Mouse (Mus musculus) left cerebral cortex, adult 11 months (tissue): ENCODE measurements around the gene Aox1.

Experiments
- DNase-seq: peaks from one replicate; pipeline ENCODE4 v3.0.0; 2022; ENCODE audit warnings: low spot score

Gene Aox1

GRCm38 (mm10) chr1:58110241-58110640, 80.5 kb downstream of the Aox1 start:
- DNase-seq: no peak

DNA sequence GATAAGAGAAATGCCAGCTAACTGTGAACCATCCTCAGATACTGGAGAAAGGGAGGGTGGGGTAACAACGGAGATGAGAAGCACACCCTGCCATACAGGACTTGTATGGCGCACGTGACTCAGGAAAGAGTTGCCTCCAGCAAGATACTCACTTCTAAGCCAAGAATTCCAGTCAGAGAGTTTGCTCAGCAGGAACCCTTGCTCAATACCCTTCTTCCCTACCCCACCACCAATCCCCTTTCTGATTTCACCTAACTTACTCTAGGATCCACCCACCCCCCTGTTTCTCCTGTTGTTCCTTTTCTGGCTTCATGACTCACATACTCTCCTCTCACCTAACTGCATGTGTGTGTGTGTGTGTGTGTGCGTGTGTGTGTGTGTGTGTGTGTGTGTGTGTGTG, 81.6 kb downstream of the Aox1 start:
- no peak for DNase-seq

- DNase-seq: peak; percentile 63
Measured at GRCm38 (mm10) chr1:58112880-58113279, 83.1 kb downstream of the Aox1 start, which contains the start of gene Aox3. Gene Aox3 (plus strand): TSS chr1:58113130.

DNA sequence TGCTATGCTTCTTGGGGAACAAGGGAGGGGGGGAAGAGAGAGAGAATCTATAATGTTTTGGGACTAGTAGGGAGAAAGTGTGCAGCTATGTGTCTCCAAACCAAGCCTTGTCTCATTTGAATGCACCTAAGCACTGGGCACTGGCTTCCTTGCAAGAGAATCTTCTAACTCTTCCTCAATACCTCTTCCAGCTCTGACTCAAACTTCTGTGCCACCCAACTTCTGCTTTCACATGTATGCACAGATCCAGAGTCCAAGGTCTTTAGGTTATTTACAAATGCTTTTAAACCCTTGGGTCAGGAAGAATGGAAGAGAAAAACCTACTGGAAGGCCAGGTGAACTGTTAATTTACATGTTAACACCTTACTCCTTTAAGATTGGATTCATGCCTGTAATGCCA, 83.7 kb downstream of the Aox1 start:
- no peak for DNase-seq

DNA sequence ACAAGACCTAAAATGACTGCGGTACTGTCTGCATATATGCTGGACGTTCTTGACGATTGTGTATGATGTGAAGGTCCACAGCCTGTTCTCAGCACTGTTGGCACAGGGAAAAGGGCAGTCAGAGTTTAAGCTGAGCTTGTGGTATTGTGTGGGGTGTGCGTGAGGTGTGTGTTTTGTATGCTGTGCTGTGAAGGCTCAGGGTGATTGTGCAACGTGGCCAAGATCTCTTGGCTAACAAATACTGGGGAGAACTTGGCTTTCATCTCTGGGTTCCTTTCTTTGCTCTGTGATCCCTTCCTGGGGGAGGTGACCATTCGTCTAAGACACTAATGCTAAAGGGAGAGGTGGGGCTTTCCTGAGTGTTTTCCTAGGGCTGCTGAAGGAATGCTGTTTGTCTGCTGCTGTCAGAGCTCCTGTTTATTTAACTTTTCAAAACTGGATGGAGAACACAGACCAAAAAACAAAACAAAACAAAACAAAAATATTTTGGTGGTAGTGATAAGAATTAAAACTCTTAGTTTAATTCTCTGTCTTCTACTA, 84.4 kb downstream of the Aox1 start:
- no peak for DNase-seq

DNA sequence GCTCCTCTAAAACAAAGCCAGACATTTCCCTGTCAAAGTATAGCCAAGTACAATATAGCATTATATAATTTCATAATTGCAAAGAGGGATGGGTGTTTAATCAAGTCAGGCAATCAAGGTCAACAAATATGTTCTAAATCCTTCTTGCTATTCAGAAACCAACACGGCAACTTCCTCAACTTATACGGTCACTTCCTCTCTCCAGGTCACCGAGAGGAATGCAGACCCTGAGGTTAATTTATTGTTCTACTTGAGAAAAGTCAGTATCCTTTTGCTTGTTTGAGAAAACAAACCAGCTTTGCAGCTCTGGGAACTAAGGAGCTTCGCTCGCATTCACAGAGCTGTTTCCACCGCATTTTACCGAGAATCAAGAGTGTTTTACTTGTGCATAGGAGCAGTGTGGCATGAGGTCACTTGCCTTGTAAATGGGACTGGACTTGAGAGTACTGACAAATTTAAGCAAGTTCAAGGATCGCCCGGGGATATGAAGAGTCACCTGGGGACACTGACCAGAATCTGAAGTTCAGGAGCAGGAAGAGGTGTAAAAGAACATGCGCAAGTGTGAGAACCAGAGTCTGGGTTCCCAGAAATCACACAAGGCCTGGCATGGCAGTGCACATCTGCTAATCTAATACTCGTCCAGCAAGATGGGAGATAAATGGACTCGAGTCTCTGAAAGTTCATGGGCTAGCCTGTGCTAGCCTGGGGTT, 85.1 kb downstream of the Aox1 start:
- DNase-seq: no peak

GRCm38 (mm10) chr1:58118231-58118630, 88.5 kb downstream of the Aox1 start:
- DNase-seq: no peak

DNA sequence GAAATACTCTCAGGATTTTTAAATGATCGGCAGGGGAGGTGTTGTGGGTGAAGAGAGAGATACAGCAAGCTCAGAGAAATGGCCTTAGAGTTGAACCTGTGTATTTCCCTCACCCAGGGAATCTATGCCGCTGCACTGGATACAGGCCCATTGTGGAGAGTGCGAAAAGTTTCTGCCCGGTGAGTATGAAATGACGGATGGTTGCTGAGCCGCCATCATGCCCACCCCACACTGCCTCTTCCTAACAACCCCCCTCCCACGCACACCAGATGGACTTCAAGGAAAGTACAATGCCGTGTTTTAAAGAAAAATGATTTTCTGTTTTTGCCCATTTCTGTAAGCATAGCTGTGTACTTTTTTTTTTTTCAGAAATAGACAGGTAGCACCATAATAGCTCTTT, 95.2 kb downstream of the Aox1 start:
- DNase-seq: no peak

GRCm38 (mm10) chr1:58137891-58138290, 108.2 kb downstream of the Aox1 start:
- no peak for DNase-seq

DNA sequence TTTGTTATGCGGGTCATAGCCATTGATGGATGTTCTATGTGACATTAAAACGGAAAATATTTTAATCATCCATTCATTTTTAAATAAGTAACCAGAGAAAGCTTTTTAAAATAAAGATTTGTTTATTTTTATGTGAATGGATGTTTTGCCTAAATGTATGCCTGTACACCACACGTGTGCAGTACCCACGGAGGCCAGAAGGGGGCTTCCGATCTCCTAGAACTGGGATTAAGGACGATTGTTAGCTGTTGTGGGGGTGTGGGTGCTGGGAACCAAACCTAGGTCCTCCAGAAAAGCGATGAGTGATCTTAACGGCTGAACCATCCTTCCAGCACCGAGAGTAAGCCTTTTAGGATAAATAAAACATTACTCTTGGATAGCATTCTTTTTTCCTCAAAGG, 109.3 kb downstream of the Aox1 start:
- DNase-seq: no peak

- no peak for DNase-seq
Measured at GRCm38 (mm10) chr1:58140607-58141006, 110.9 kb downstream of the Aox1 start.

GRCm38 (mm10) chr1:58144384-58145069, 114.8 kb downstream of the Aox1 start:
- peak; percentile 25 for DNase-seq

GRCm38 (mm10) chr1:58146026-58146425, 116.3 kb downstream of the Aox1 start:
- no peak for DNase-seq

- no peak for DNase-seq
Measured at GRCm38 (mm10) chr1:58147776-58148175, 118.0 kb downstream of the Aox1 start.

DNA sequence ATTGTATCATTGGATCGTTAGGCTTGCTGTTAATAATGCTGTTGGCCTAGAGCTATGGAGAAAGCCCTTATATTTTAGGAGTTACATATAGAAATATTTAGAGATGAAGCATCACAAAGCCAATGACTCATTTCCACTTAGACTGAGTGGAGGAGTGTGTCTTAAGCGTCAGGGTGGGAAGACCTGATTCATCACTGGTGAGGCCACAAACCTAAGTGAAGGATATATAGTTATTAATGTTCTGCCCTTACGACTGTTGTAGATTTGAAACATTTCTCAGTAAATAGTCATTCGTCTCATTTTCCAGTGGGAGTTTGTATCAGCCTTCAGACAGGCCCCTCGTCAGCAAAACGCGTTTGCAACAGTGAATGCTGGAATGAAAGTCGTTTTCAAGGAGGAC, 122.5 kb downstream of the Aox1 start:
- DNase-seq: no peak
